Mouse (Mus musculus) olfactory bulb, adult 2 months (tissue): ENCODE measurements around the gene Pwp1. TPM values are rescaled to one million over a fixed set of nuclear protein-coding genes. Genes with fewer than 3 reads are reported as not detected.

Source experiments
- H3K27ac ChIP-seq: fragments of 200-500 bp; 2 replicates; pipeline ENCODE4 v1.5.1; 2012; ENCODE audit warnings: low read depth, low read length; ENCODE audit not compliant: insufficient read depth
- H3K4me1 ChIP-seq: fragments of 200-500 bp; 2 replicates; pipeline ENCODE4 v1.6.1; 2012; ENCODE audit warnings: low read length; ENCODE audit not compliant: control insufficient read depth, insufficient read depth
- H3K4me3 ChIP-seq: fragments of 200-500 bp; 2 replicates; pipeline ENCODE4 v1.5.1; 2012; ENCODE audit warnings: mild to moderate bottlenecking, low read depth, low read length, moderate library complexity; ENCODE audit not compliant: insufficient read depth
- CTCF ChIP-seq: fragments of 200-500 bp; IDR thresholded peaks from 2 replicates; pipeline ENCODE4 v1.5.1; 2012; ENCODE audit warnings: low read depth, mild to moderate bottlenecking, low read length, moderate library complexity; ENCODE audit not compliant: insufficient read depth
- POLR2A ChIP-seq: fragments of 200-500 bp; IDR thresholded peaks from 2 replicates; pipeline ENCODE4 v1.6.1; 2012; ENCODE audit warnings: mild to moderate bottlenecking, low read depth, low read length, moderate library complexity; ENCODE audit not compliant: insufficient read depth
- WGBS: fragments of 180-500 bp; shearing (Covaris S2); methylation state at CpG from one replicate; pipeline ENCODE4 v1.1.7; 2018; 5-methylcytosine and 5-hydroxymethylcytosine counted together
- polyA plus RNA-seq: library from polyadenylated mRNA; stranded (reverse); fragments of >200 nt; gene quantifications from 2 replicates; pipeline ENCODE4 v1.2.4, GENCODE M21; 2012; ENCODE audit warnings: low replicate concordance; ENCODE audit not compliant: missing spikeins, insufficient read depth, insufficient read length

Pwp1 gene
- polyA plus RNA-seq, 1 experiment = not detected

- WGBS = 91% methylated on average over 8 of the region's 8 CpGs
- no peak overlapping the region for H3K4me3 ChIP-seq
- no peak overlapping the region for H3K27ac ChIP-seq
- TF ChIP-seq POLR2A (no peak), CTCF (no peak)
- no peaks in the 10 kb centered on the region for H3K4me1 ChIP-seq
These were observed 50.7 kb downstream of the Pwp1 start for GRCm38 (mm10) chr10:85879886-85880486.

GRCm38 (mm10) chr10:85916498-85917309, 87.4 kb downstream of the Pwp1 start, which contains the start of gene Prdm4:
Gene Prdm4, minus strand, starts transcription at chr10:85917142.
- peaks cover 2% of the 10 kb centered on the region; the same call in 1 of the 2 replicates for H3K4me1 ChIP-seq
- no peak within 1 kb of the TSS for H3K27ac ChIP-seq
- peak within 1 kb of the TSS; percentile 94 for H3K4me3 ChIP-seq
- TF ChIP-seq POLR2A (0 out of 2 replicates have a peak, but pooled peaks have one; percentile 21), CTCF (no peak)
- WGBS = under 1% methylated on average over 84 of the region's 90 CpGs

GRCm38 (mm10) chr10:85927676-85928445, 98.6 kb downstream of the Pwp1 start, which contains the start of gene Ascl4:
Gene Ascl4, plus strand, starts transcription at chr10:85927681.
- H3K4me3 ChIP-seq = peak within 1 kb of the TSS; percentile 54
- no peak within 1 kb of the TSS for H3K27ac ChIP-seq
- whole genome bisulfite sequencing = under 1% methylated on average over 23 of the region's 23 CpGs
- TF ChIP-seq CTCF (no peak), POLR2A (no peak)
- peaks cover 10% of the 10 kb centered on the region; the same call in 1 of the 2 replicates for H3K4me1 ChIP-seq

- Histone ChIP-seq H3K4me1 (peaks cover 10% of the 10 kb centered on the region; the same call in 1 of the 2 replicates), H3K27ac (no peak overlapping the region), H3K4me3 (peak overlapping the region; percentile 54)
- 1% methylated on average over 63 of the region's 63 CpGs for WGBS
- TF ChIP-seq CTCF (peak; percentile 79; the same call in 1 of the 2 replicates), POLR2A (peak; percentile 52; the same call in 1 of the 2 replicates)
These were observed 99.4 kb downstream of the Pwp1 start for GRCm38 (mm10) chr10:85928499-85929207.

GRCm38 (mm10) chr10:85929208-85929591, 99.9 kb downstream of the Pwp1 start:
- H3K4me1 ChIP-seq = peaks cover 10% of the 10 kb centered on the region; the same call in 1 of the 2 replicates
- no peak overlapping the region for H3K27ac ChIP-seq
- TF ChIP-seq POLR2A (no peak), CTCF (no peak)
- peak overlapping the region; percentile 23 for H3K4me3 ChIP-seq
- WGBS = 33% methylated on average over 11 of the region's 11 CpGs

- TF ChIP-seq CTCF = no peak
- TF ChIP-seq POLR2A = no peak
- H3K4me3 ChIP-seq = no peak overlapping the region
- H3K4me1 ChIP-seq = peaks cover 10% of the 10 kb centered on the region; the same call in 1 of the 2 replicates
- 95% methylated on average over 11 of the region's 11 CpGs for WGBS
- no peak overlapping the region for H3K27ac ChIP-seq
These were observed 100.7 kb downstream of the Pwp1 start for GRCm38 (mm10) chr10:85929962-85930361.

GRCm38 (mm10) chr10:85936280-85936965, 107.1 kb downstream of the Pwp1 start:
- H3K4me1 ChIP-seq = no peaks in the 10 kb centered on the region
- 95% methylated on average over 6 of the region's 6 CpGs for WGBS
- no peak overlapping the region for H3K4me3 ChIP-seq
- no peak for TF ChIP-seq POLR2A
- TF ChIP-seq CTCF = no peak
- no peak overlapping the region for H3K27ac ChIP-seq

Other genes with a start within 250 kb of the Pwp1 start
- not detected in 2 replicates for gene Prdm4, start 87.6 kb downstream of the Pwp1 start, polyA plus RNA-seq
- not detected in 2 replicates for gene Ascl4, start 98.2 kb downstream of the Pwp1 start, polyA plus RNA-seq
- not detected in 2 replicates for gene Rtcb, start 128.3 kb downstream of the Pwp1 start, polyA plus RNA-seq
- gene Bpifc, start 182.4 kb downstream of the Pwp1 start, polyA plus RNA-seq = not detected in 2 replicates
- not detected in 2 replicates for gene Fbxo7, start 192.5 kb downstream of the Pwp1 start, polyA plus RNA-seq